Mouse (Mus musculus) megakaryocyte, embryonic 14.5 days (primary cell): ENCODE data around the gene Hnrnpl. TPM values are rescaled to one million over a fixed set of nuclear protein-coding genes. Genes with fewer than 3 reads are reported as not detected.

ENCODE experiments used
- H3K27me3 ChIP-seq: replicated peaks from 2 replicates; pipeline ENCODE3; 2012; ENCODE audit warnings: inconsistent platforms
- H3K36me3 ChIP-seq: replicated peaks from 2 replicates; pipeline ENCODE3; 2012; ENCODE audit warnings: low read length, inconsistent platforms, mixed read lengths
- H3K4me1 ChIP-seq: 2 replicates; pipeline ENCODE4 v1.6.1; 2012; ENCODE audit warnings: inconsistent platforms
- H3K4me3 ChIP-seq: replicated peaks from 2 replicates; pipeline ENCODE3; 2012; ENCODE audit warnings: moderate library complexity, mild to moderate bottlenecking, inconsistent platforms
- H3K9me3 ChIP-seq: 2 replicates; pipeline ENCODE4 v1.6.1; 2012; ENCODE audit warnings: inconsistent platforms
- FLI1 ChIP-seq: IDR thresholded peaks from 2 replicates; pipeline ENCODE4 v1.6.1; 2012; ENCODE audit warnings: low read length, inconsistent platforms, mixed read lengths
- GATA1 ChIP-seq: IDR thresholded peaks from 3 replicates; pipeline ENCODE4 v1.6.1; 2012; ENCODE audit warnings: mixed read lengths, low read length, inconsistent platforms, borderline replicate concordance
- polyA plus RNA-seq: library from polyadenylated mRNA; stranded (reverse); fragments of >175 nt; gene quantifications from 2 replicates; pipeline ENCODE4 v1.2.3, GENCODE M21; 2012; ENCODE audit warnings: low replicate concordance; ENCODE audit not compliant: insufficient read depth

Gene Hnrnpl
- polyA plus RNA-seq, 1 experiment, result 226 TPM

DNA sequence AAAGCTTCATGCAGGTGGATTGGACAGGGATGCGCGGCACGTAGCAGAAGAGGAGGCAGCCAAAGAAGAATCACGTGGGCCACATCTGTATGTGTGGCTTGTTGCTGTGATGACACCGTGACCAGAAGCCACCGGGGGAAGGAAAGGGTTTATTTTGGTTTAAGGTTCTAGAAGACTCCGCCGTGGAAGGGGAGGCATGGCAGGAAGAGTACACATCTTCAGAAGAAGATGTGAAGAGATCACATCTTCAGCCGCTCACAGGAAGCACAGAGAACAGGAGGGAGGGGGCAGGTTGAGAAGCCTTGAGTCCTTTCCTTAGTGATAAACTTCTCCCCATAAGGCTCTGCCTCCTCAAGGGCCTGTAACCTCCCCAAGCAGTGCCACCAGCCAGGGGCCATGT lies 8.3 kb upstream of the Hnrnpl start:
- Histone ChIP-seq H3K36me3 (peaks cover 31% of the 10 kb centered on the region), H3K4me1 (peaks cover 97% of the 10 kb centered on the region), H3K4me3 (no peak overlapping the region), H3K9me3 (no peaks in the 10 kb centered on the region), H3K27me3 (no peaks in the 10 kb centered on the region)
- TF ChIP-seq FLI1 (no peak), GATA1 (no peak)

DNA sequence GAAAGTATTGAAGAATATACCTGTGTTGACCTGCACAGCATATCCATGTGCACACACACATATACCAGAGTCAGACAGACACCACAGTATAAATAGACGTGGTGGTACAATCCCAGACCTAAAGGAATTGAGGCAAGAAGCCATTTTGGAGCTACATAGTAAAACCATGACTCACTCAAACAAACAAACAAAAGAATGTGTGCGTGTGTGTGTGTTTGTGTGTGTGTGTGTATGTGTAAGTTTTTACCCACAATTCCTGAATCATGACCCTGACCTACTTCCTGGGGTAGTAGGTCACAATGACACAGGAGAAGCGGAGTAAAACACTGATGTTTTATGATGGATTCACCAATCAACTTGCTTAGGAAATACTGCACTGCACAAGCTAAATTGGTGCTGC lies 6.9 kb upstream of the Hnrnpl start:
- H3K9me3 ChIP-seq, result no peaks in the 10 kb centered on the region
- H3K4me3 ChIP-seq, result no peak overlapping the region
- TF ChIP-seq FLI1 (no peak), GATA1 (no peak)
- peaks cover 96% of the 10 kb centered on the region for H3K4me1 ChIP-seq
- H3K27me3 ChIP-seq, result no peaks in the 10 kb centered on the region
- peaks cover 29% of the 10 kb centered on the region for H3K36me3 ChIP-seq

DNA sequence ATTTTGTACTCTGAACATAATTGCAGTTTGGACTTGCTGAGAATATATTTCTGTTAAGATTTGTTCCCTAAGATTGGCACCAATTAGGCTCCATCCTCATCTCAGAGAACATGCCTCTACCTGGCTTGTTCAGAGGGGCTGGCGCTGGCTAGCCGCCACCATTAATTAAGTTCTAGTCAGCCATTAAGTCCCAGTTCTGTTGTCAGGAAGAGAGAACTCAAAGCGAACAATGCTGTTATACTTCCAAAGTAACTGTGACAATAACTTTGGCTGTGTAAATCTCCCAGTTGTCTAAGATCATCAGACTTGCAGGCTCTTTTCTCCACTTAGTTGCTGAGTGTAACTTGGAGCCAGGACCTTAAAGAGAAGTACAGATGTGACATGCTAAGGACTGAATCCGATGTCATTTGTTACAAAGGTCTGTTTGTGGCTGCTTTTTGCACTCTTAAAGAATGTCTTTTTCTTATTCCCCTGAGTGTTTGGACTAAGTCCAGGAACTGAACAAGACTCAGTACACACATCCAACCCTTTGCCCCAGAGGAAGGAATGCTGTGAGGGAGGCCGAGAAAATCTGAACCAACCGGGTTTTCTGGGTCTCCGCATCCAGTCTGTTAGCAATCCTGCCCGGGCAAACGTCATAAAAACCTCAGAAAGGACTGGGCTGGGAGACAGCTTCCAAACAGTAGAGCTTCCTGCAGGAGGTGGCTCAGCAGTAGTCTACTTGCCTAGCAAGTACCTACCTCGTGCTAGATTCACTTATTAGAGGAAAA lies 6.3 kb upstream of the Hnrnpl start:
- peak overlapping the region; percentile 57 for H3K4me3 ChIP-seq
- peaks cover 29% of the 10 kb centered on the region for H3K36me3 ChIP-seq
- TF ChIP-seq FLI1 (no peak), GATA1 (no peak)
- H3K4me1 ChIP-seq, result peaks cover 95% of the 10 kb centered on the region
- H3K27me3 ChIP-seq, result no peaks in the 10 kb centered on the region
- H3K9me3 ChIP-seq, result no peaks in the 10 kb centered on the region

DNA sequence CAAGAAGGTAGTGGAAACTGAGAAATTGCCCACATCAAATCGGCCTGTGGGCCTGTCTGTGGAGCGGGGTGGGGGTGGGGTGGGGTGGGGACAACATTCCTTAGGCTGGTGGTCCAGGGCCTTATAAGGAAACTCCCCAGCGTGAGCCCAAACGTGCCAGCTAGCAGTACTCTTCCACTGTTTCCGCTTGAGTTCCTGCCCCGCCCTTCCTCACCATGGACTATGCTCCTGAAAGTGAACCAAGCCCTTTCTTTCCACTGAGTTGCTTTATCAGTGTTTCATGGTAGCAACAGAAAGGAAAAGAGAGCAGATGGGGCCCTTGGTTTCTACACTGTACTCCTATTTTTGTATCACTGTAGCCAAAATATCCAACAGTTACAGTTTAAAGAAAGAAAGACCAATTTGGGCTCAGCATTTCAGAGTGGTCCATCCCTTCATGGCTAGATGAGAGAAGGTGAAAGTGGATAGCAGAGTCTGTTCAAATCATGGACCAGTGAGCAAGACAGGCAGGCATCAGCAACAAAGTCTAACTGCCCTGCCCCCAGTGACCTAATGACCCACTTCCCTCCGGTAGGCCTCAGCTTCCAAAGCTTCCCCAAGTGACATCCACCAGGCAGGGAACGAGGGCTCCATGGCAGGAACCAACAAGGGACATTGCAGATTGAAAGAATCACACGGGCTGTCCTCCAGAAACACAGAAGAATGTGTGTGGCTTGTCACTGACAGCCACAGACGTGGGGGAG lies 5.3 kb upstream of the Hnrnpl start:
- peak overlapping the region; percentile 81 for H3K4me3 ChIP-seq
- TF ChIP-seq GATA1, result no peak
- TF ChIP-seq FLI1, result no peak
- H3K9me3 ChIP-seq, result no peaks in the 10 kb centered on the region
- peaks cover 23% of the 10 kb centered on the region for H3K36me3 ChIP-seq
- no peaks in the 10 kb centered on the region for H3K27me3 ChIP-seq
- H3K4me1 ChIP-seq, result peaks cover 93% of the 10 kb centered on the region

DNA sequence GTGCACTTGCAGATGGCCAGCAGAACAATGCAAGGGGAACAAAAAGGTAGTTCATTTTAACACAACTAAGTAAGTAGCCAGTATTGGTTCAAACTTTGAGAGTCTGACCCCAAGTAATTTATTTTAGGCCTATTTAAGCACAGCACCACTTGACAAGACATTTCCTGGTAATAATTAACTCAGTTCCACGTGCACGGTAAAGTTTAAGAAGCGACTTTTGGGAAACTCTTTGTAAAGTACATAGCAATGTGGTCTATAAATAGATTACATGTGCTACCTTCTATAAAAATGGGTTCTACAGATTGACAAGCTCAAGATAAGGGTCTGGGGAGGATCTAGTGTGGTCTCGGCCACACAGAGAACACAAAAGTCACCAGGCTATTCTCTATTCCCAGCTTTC lies 4.6 kb upstream of the Hnrnpl start:
- TF ChIP-seq GATA1 (no peak), FLI1 (no peak)
- no peaks in the 10 kb centered on the region for H3K27me3 ChIP-seq
- H3K4me3 ChIP-seq, result peak overlapping the region; percentile 81
- peaks cover 91% of the 10 kb centered on the region for H3K4me1 ChIP-seq
- no peaks in the 10 kb centered on the region for H3K9me3 ChIP-seq
- H3K36me3 ChIP-seq, result peaks cover 16% of the 10 kb centered on the region

DNA sequence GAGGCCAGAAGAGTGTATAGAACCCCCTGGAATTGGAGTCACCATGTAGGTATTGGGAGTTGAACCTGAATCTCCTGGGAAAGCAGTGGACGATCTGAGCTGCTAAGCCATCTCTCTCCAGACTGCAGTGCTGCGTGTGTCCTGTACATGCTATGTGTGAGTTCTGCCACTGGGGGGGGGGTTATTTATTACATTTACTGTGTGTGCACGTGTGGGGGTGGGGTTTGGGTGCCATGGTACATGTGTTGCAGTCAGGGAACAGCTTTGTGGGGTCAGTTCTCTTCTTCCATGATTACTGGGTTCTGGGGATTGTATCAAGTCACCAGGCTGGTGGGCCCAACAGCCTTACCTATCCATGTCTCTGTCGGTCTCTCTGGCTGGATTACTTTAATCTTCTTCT lies 1.5 kb upstream of the Hnrnpl start:
- peaks cover 1% of the 10 kb centered on the region for H3K36me3 ChIP-seq

DNA sequence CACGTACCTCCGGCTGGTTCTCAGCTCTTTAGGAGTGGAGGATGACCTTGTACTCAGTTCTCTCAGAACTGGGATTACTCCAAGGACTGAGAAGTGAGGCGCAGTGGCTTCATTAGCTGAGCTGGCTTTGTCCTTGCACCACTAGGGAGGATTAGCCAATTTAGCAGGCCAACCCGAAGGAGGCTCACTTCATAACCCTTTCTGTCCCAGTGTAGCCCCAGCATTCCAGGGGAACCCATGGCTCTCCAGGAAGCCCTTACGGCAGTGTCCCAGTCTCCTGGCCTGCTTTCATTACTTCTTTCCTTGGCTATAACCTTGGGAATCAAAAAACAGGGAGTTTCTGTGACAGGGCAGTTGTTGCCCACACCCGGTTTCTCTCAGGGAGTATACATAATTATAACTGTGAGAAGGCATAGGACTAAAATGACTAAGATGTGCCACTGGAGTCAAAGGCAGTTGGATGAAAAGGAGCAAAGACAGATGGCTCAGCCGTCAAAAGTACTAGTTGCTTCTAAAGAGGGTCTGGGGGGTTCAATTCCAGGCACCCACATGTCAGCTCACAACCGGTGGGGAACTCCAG lies 610 bp upstream of the Hnrnpl start:
- TF ChIP-seq GATA1 (no peak), FLI1 (no peak)
- Histone ChIP-seq H3K36me3 (peaks cover 10% of the 10 kb centered on the region), H3K4me1 (peaks cover 64% of the 10 kb centered on the region), H3K27me3 (no peaks in the 10 kb centered on the region), H3K9me3 (no peaks in the 10 kb centered on the region), H3K4me3 (peak overlapping the region; percentile 99)

More for the DNA sequence above, 1.5 kb upstream of the Hnrnpl start:
- no peaks in the 10 kb centered on the region for H3K9me3 ChIP-seq
- H3K4me1 ChIP-seq, result peaks cover 64% of the 10 kb centered on the region
- TF ChIP-seq GATA1, result no peak
- TF ChIP-seq FLI1, result no peak
- H3K27me3 ChIP-seq, result no peaks in the 10 kb centered on the region
- no peak overlapping the region for H3K4me3 ChIP-seq

DNA sequence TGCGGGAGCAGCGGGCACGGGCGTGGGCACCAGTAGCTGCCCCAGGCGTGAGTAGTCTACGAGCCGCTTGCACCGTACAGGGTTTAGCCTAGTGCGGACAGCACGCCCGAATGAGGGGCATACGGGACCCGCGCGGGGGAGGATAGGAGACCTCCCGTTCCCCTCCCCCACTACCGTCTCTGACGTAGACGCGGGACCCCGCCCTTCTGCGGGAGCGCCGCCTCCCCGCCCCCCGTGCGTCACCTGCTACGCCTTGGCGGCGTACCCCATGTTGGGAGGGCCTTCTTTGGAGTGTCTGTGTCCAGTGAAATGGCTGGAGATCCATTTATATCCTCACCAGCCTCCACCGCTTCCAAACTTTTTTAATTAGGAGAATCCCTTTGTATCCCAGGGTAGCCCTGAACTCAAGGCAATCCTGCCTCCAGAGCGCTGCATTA lies 634 bp downstream of the Hnrnpl start:
- TF ChIP-seq GATA1 (no peak), FLI1 (no peak)
- H3K27me3 ChIP-seq, result no peaks in the 10 kb centered on the region
- H3K4me1 ChIP-seq, result peaks cover 64% of the 10 kb centered on the region
- peak overlapping the region; percentile 99 for H3K4me3 ChIP-seq
- no peaks in the 10 kb centered on the region for H3K9me3 ChIP-seq
- H3K36me3 ChIP-seq, result peaks cover 22% of the 10 kb centered on the region

DNA sequence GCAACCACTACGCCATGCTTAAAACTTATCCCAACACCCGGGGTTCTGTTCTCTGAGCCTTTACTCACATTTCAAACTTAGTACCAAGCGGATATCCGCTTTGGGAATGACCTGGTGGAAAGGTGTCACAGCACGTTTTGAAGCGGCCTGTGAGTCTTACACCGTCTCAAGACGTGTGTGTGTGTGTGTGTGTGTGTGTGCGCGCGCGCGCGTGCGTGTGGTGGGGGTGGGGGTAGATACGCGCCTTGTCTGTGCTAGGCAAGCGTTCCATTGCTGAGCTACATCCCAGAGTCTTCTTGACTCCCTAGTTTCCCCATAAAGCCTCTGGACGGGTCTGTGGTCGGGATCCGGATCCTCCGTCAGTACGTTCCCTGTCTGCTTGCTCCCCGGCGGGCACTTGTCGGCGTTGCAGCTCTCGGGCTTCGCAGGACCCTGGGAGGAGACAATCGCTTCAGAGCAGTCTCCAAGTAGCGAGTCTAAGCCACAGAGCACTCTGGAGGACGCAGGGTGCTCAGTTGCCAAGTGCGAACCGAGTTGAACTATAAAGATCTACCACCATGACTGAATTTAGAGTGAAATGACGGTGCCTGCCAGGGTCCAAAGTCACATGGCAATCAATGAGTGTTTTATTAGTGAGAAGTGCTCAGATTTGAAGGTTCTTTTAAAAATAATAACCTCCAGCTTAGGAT lies 1.2 kb downstream of the Hnrnpl start:
- Histone ChIP-seq H3K4me1 (peaks cover 64% of the 10 kb centered on the region), H3K36me3 (peaks cover 28% of the 10 kb centered on the region), H3K9me3 (no peaks in the 10 kb centered on the region), H3K27me3 (no peaks in the 10 kb centered on the region), H3K4me3 (peak overlapping the region; percentile 99)
- TF ChIP-seq FLI1 (no peak), GATA1 (no peak)
